In genomic region chr13:57273593-57273992, GRCm38 (mm10) we compare ENCODE assay signal across 17 mouse cellular contexts.
"Had no signal": no experiment of that assay in that cellular context is flagged by ENCODE, and none has a peak within 500 bp of the region (broad histone marks: within the 10 kb centered on the region; RNA-seq: fewer than 3 reads in every experiment).

No protein-coding gene starts in this region.

- H3K4me1 ChIP-seq: lung, embryonic 15.5 days; megakaryocyte, embryonic 14.5 days; midbrain, embryonic 12.5 days; midbrain, embryonic 15.5 days; neural tube, embryonic 12.5 days; stomach, embryonic 15.5 days had no signal

- H3K36me3 ChIP-seq: lung, embryonic 15.5 days; midbrain, embryonic 12.5 days; midbrain, embryonic 15.5 days; neural tube, embryonic 12.5 days; stomach, embryonic 15.5 days had no signal

- DNase-seq: liver, postnatal 0 days; lung, adult 2 months; lung, postnatal 14 days; lung, postnatal 36 days; right cerebral cortex, postnatal 14 days; thymus, adult 2 months; thymus, postnatal 25 days; thymus, postnatal 4 days had no signal

- H3K4me2 ChIP-seq: lung, embryonic 15.5 days; midbrain, embryonic 12.5 days; midbrain, embryonic 15.5 days; neural tube, embryonic 12.5 days; stomach, embryonic 15.5 days had no signal

- H3K27ac ChIP-seq: lung, embryonic 15.5 days; macrophage; midbrain, embryonic 12.5 days; midbrain, embryonic 15.5 days; neural tube, embryonic 12.5 days; stomach, embryonic 15.5 days; stomach, postnatal 0 days had no signal

- H3K4me3 ChIP-seq: lung, embryonic 15.5 days; megakaryocyte, embryonic 14.5 days; midbrain, embryonic 12.5 days; midbrain, embryonic 15.5 days; neural tube, embryonic 12.5 days; stomach, embryonic 15.5 days had no signal

- H3K27me3 ChIP-seq: lung, embryonic 15.5 days; megakaryocyte, embryonic 14.5 days; midbrain, embryonic 12.5 days; midbrain, embryonic 15.5 days; neural tube, embryonic 12.5 days; stomach, embryonic 15.5 days had no signal

- H3K9me3 ChIP-seq: lung, embryonic 15.5 days; megakaryocyte, embryonic 14.5 days; midbrain, embryonic 12.5 days; midbrain, embryonic 15.5 days; neural tube, embryonic 12.5 days; stomach, embryonic 15.5 days had no signal

- H3K9ac ChIP-seq: liver, postnatal 0 days; lung, embryonic 15.5 days; midbrain, embryonic 12.5 days; midbrain, embryonic 15.5 days; neural tube, embryonic 12.5 days; stomach, embryonic 15.5 days had no signal

- ATAC-seq: liver, postnatal 0 days; lung, postnatal 0 days; midbrain, embryonic 15.5 days had no signal
